Mouse (Mus musculus) retina, adult 2 months (tissue): ENCODE data around the gene Slc29a4.
A peak's percentile ranks its signal among the peaks of the same experiment; 100 is the strongest.

ENCODE experiments used
- DNase-seq: peaks from one replicate; pipeline ENCODE4 v3.0.0-alpha.2; 2012; ENCODE audit warnings: low read depth, low spot score

Gene Slc29a4

GRCm38 (mm10) chr5:142696258-142696657, 3.9 kb downstream of the Slc29a4 start:
- no peak for DNase-seq

- no peak for DNase-seq
Measured at GRCm38 (mm10) chr5:142696865-142697264, 4.6 kb downstream of the Slc29a4 start.

- no peak for DNase-seq
Measured at GRCm38 (mm10) chr5:142697742-142698141, 5.4 kb downstream of the Slc29a4 start.

GRCm38 (mm10) chr5:142700842-142701589, 8.7 kb downstream of the Slc29a4 start:
- no peak for DNase-seq

GRCm38 (mm10) chr5:142701651-142702510, 9.6 kb downstream of the Slc29a4 start:
- peak; percentile 64 for DNase-seq

GRCm38 (mm10) chr5:142702511-142703138, 10.3 kb downstream of the Slc29a4 start:
- no peak for DNase-seq

GRCm38 (mm10) chr5:142703569-142703968, 11.3 kb downstream of the Slc29a4 start:
- DNase-seq, result no peak

- no peak for DNase-seq
Measured at GRCm38 (mm10) chr5:142707709-142708108, 15.4 kb downstream of the Slc29a4 start.

GRCm38 (mm10) chr5:142709436-142709835, 17.1 kb downstream of the Slc29a4 start:
- no peak for DNase-seq

- DNase-seq, result no peak
Measured at GRCm38 (mm10) chr5:142712373-142712772, 20.1 kb downstream of the Slc29a4 start.

GRCm38 (mm10) chr5:142713966-142714365, 21.7 kb downstream of the Slc29a4 start:
- no peak for DNase-seq

GRCm38 (mm10) chr5:142715059-142715458, 22.7 kb downstream of the Slc29a4 start:
- no peak for DNase-seq

GRCm38 (mm10) chr5:142716056-142716455, 23.7 kb downstream of the Slc29a4 start:
- DNase-seq, result no peak

- DNase-seq, result peak; percentile 53
Measured at GRCm38 (mm10) chr5:142718037-142718436, 25.7 kb downstream of the Slc29a4 start.

- no peak for DNase-seq
Measured at GRCm38 (mm10) chr5:142718486-142718885, 26.2 kb downstream of the Slc29a4 start.

GRCm38 (mm10) chr5:142719897-142720296, 27.6 kb downstream of the Slc29a4 start:
- no peak for DNase-seq

GRCm38 (mm10) chr5:142723520-142724133, 31.3 kb downstream of the Slc29a4 start:
- peak; percentile 34 for DNase-seq

GRCm38 (mm10) chr5:142724265-142724664, 32.0 kb downstream of the Slc29a4 start:
- DNase-seq, result no peak

GRCm38 (mm10) chr5:142726748-142727147, 34.4 kb downstream of the Slc29a4 start:
- DNase-seq, result no peak

GRCm38 (mm10) chr5:142728301-142728700, 36.0 kb downstream of the Slc29a4 start:
- no peak for DNase-seq

- DNase-seq, result no peak
Measured at GRCm38 (mm10) chr5:142730295-142730694, 38.0 kb downstream of the Slc29a4 start.

GRCm38 (mm10) chr5:142731916-142732315, 39.6 kb downstream of the Slc29a4 start:
- no peak for DNase-seq
